Mouse (Mus musculus): Measurements from ENCODE around the gene H2-Aa.
"Not testable (repeated sequence)": the region's sequence is repeated elsewhere in the genome, so short reads cannot be mapped to it uniquely, and the experiment has no call there.

The H2-Aa gene

GRCm38 (mm10) chr17:34287648-34288047, at the start of gene H2-Aa:
H2-Aa (minus strand) TSS chr17:34287823.
- in situ Hi-C loops (cut with MboI; ENCODE audit: low sequenced_read_pairs): no loop called here

DNA sequence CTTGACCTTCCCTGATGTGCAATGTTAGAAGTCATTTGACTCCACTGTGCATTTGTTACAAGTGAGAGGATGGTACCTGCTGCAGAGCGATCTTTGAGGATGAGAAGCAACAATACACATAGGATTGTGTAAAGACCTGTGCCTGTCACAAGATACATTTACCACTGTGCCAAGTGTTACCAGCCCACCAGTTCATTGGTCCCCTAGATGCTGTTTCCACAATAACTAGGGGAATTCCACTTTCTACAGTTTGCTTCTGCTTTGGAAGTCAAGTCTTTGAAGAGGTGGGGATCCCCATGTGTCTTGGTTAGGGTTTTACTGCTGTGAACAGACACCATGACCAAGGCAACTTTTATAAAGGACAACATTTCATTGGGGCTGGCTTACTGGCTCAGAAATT, 43.6 kb upstream of the H2-Aa start:
- in situ Hi-C loops (cut with MboI; ENCODE audit: low sequenced_read_pairs): no loop called here

DNA sequence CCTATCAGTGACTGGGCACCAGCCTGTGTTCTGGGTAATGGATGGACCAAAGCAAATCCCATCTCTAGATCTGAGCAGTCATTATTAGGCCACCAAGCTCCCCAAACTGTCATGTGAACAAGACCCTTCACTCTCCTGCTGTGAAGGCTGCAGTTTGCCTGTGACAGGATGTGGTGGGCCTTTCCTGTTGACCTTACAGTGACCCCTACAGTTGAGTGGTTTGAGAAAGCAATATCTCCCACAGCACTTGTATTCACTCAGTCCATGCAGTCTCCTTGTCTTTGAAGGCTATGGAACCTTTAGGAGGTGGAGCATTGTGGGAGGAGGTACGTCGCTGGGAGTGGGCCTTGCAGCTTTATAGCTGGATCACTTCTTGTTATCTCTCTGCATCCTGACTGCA, 42.2 kb upstream of the H2-Aa start:
- in situ Hi-C loops (cut with MboI; ENCODE audit: low sequenced_read_pairs): no loop called here

DNA sequence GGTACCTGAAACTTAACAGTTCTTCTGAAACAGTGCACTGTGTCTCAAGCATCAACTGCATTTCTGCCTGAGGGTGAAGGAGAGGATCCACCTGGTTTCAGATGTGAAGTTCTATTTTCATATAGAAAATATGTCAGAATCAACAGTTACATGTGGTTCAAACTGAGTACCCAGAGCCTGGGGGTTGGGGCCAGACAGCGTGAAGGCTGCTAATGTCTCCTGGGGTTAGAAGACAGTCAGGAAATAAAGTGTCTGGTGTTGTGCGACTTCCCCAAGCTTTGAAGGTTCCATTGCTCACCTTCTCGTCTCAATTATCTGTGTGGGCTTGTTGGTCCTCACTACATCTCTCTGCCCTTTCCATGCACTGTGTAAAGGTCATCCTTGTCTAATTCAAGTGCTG, 38.8 kb upstream of the H2-Aa start:
- in situ Hi-C loops (cut with MboI; ENCODE audit: low sequenced_read_pairs): no loop called here

GRCm38 (mm10) chr17:34325436-34325835, 37.8 kb upstream of the H2-Aa start, which contains the start of gene H2-Eb2:
H2-Eb2 (plus strand) TSS chr17:34325665.
- in situ Hi-C loops (cut with MboI; ENCODE audit: low sequenced_read_pairs): no loop called here

GRCm38 (mm10) chr17:34317275-34317674, 29.7 kb upstream of the H2-Aa start:
- in situ Hi-C loops (cut with MboI; ENCODE audit: low sequenced_read_pairs): no loop called here

GRCm38 (mm10) chr17:34316697-34317096, 29.1 kb upstream of the H2-Aa start:
- in situ Hi-C loops (cut with MboI; ENCODE audit: low sequenced_read_pairs): no loop called here

DNA sequence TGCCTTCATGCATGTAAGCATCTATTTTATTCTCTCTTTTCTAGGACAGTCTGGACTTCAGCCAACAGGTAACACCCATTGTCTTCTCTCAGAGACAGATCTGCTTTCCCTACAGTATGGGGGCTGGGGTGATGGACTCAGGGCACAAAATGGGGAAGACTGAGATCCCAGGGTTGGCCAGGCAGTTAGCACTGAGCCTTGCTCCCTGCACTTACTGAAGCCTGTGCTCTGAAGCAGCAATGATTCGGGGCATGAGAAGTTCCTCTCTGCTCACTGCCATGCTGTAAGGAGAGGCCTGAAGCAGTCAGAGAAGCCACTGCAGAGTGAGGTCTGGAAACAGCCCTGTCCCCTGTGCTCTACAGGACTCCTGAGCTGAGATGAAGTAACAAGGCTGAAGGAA, 27.9 kb upstream of the H2-Aa start:
- in situ Hi-C loops (cut with MboI; ENCODE audit: low sequenced_read_pairs): no loop called here

DNA sequence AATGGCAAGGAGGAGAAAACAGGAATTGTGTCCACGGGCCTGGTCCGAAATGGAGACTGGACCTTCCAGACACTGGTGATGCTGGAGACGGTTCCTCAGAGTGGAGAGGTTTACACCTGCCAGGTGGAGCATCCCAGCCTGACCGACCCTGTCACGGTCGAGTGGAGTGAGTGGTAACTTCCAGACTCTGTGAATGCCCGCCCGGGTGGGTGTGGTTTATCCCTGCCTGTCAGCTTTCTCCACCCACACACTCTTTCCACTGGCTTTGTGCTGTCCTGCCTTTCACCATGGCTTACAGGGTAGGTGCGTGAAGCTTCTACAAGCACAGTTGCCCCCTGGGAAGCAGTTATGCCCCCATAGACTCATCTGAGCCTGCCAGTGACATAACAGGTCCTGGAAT, 26.7 kb upstream of the H2-Aa start:
- in situ Hi-C loops (cut with MboI; ENCODE audit: low sequenced_read_pairs): no loop called here

DNA sequence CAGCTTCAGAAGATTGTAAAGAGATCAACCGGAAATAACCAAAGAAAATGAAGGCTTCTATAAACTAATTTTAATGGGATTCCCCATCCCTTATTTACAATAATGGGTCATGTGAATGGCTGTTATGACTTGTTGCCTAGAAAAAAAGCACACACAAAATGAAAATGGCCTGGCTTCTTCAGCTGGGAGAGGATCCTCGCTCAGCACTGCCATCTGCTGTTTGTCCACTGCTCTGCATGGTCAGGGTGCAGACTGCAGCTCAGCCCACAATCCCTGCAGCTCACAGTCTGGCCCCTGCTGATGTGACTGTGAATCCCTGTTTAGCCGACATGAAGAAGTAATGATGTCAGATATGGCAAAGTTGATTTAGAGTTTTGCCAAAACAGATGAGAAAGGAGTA, 25.8 kb upstream of the H2-Aa start:
- in situ Hi-C loops (cut with MboI; ENCODE audit: low sequenced_read_pairs): no loop called here

- in situ Hi-C loops (cut with MboI; ENCODE audit: low sequenced_read_pairs): no loop called here
Observed at GRCm38 (mm10) chr17:34312185-34312584, 24.6 kb upstream of the H2-Aa start.

- in situ Hi-C loops (cut with MboI; ENCODE audit: low sequenced_read_pairs): not testable (repeated sequence)
Observed at GRCm38 (mm10) chr17:34310526-34310925, 22.9 kb upstream of the H2-Aa start.

DNA sequence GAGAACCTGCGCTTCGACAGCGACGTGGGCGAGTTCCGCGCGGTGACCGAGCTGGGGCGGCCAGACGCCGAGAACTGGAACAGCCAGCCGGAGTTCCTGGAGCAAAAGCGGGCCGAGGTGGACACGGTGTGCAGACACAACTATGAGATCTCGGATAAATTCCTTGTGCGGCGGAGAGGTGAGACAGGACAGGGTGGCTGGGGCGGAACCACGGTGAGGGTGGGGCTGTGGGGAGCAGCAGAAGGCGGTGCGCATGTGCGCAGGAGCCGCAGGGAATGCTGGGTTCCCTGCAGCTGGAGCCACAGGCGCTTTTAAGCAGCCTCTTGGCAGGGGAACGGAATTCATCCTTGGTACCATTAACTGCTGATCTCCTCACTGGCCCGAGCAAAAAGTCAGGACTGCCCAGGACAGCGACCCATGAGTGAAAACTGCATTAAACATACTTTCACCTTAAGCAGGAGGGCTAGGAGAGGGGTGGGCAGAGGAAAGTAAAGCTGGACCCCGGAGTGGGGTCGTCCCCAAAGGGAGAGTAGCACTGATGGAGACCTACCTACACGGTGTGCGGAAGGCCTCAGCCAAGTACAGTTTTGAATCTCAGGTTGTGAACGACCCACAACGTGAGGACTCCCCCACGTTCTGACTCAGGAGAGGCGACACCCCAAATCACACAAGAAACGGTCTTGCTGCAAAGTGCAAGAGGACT, 22.2 kb upstream of the H2-Aa start:
- in situ Hi-C loops (cut with MboI; ENCODE audit: low sequenced_read_pairs): no loop called here

DNA sequence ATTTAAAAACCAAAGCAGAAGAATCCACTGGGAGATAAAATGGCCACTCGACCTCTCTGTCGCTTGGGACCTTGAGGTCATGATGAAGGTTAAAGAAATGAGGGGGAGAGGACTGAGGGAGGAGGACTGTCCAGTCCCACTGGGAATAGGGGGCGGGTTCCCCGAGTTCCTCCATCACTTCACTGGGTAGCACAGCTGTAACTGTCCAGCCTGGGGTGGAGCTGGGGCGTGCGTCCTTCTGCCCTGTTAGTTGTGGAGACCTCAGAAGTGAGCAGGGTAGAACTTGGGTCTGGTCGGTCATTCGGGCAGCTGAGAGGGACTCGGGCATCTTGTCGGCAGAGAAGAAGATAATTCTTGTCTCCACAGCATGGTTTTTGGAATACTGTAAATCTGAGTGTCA, 21.6 kb upstream of the H2-Aa start:
- in situ Hi-C loops (cut with MboI; ENCODE audit: low sequenced_read_pairs): no loop called here

DNA sequence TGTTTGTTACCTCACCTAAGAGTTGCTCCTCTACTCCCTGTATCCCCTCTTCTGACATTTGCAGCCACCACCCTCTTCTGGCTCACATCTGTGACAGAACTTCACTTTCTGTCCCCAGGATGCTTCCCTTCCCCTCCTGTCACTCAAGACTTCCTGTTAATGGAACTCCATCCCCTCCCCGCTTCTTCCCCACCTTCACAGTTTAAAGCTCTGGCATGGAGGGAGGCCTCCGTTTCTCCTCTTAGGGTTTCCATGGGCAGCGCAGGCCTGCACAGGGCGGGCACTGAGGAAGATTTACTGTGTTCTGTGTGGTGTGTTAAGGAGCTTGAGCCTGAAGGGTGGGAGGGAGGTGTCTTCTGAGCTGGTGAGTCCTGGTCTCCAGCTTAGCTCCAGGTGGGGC, 20.5 kb upstream of the H2-Aa start:
- in situ Hi-C loops (cut with MboI; ENCODE audit: low sequenced_read_pairs): no loop called here

DNA sequence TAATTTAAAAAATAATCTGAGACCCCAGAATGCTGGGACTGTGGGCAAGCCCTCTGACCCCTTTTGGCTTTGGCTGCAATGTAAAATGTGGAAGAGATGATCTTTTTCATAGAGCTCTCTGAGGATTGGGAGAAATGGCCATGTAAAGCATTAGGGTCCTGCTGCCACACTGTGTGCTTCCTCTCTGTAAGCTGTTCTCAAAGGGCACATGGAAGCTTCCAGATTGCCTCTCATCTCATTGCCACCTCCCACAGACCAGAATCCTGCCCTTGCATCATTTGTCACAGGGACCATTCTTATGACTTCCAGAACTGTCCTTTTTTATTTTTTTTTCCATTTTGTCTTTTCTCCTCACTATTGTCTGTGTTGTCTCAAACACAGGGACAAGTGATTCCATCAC, 19.6 kb upstream of the H2-Aa start:
- in situ Hi-C loops (cut with MboI; ENCODE audit: low sequenced_read_pairs): no loop called here

DNA sequence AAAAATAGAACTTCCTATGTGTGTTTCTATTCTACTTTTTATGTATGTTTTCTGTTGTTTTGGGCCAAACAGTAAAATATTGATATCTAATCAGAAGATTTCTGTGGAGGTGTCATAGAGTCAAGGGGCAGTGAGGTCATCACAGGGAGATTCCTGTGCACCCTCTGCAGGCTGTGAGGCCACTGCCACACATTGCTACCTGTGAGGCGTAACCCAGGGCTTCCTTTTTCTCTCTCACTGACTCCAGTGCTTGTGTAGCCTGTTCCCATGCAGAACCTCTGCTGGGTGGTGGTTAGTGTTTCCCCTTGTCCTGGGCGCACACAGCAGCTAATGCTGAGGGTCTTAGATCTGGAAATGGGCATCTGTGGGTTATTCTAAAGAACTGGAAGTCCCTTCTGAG, 18.8 kb upstream of the H2-Aa start:
- in situ Hi-C loops (cut with MboI; ENCODE audit: low sequenced_read_pairs): no loop called here

- in situ Hi-C loops (cut with MboI; ENCODE audit: low sequenced_read_pairs): no loop called here
Observed at GRCm38 (mm10) chr17:34305380-34306030, 17.9 kb upstream of the H2-Aa start, which contains the start of gene H2-Eb1. H2-Eb1 (plus strand) TSS chr17:34305867.

GRCm38 (mm10) chr17:34304751-34305150, 17.1 kb upstream of the H2-Aa start:
- in situ Hi-C loops (cut with MboI; ENCODE audit: low sequenced_read_pairs): no loop called here

DNA sequence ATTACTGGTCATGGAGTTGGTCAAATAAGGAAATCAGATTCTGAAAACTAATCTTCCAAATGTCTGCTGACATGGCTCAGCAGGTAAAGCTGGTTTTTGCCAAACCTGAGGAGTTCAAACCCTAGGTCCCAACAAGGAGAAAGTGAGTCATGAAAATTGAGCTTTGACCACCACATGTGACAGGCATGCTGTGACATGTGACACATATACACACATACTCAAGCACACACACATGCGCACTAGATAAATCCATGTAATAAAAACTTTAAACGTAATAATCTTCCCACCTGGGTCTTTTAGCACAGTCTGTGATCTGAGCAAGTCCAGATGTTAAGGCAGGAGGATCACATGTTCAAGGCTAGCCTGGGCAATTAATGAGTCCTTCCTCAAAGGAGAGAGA, 16.2 kb upstream of the H2-Aa start:
- in situ Hi-C loops (cut with MboI; ENCODE audit: low sequenced_read_pairs): no loop called here

DNA sequence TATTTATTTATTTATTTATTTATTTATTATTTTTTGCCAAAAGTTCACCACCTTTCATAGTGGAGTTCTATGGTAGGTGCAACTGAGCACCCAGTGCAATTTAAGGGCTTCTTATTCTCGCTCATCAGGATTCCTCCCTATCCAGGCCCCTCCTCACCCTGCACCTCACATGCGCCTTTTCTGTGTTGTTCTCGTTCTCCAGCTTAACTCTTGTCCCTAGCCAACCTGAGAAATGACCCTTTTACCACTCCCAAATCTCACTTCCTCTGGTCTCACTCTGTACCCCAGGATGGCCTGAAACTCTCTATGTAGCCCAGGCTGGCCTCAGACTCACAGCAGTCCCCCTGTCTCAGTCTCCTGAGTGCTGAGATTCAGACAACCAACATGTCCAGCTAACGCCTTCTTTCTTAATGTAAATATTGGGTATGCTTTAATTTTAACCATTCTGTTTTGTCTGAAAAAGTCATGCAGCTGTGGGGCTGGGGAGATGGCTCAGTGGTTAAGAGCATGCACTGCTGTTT, 14.1 kb upstream of the H2-Aa start:
- in situ Hi-C loops (cut with MboI; ENCODE audit: low sequenced_read_pairs): no loop called here
